Mouse (Mus musculus) stomach, embryonic 16.5 days (tissue): ENCODE data around the gene Upf3a. TPM values are rescaled to one million over a fixed set of nuclear protein-coding genes. Genes with fewer than 3 reads are reported as not detected.

Experiments
- ATAC-seq: fragments of 200-750 bp; cut with Nextera tagmentation; 2 replicates; pipeline ENCODE4 v1.8.0; 2017; ENCODE audit warnings: moderate number of reproducible peaks, moderate TSS enrichment; ENCODE audit not compliant: insufficient read depth, low FRiP score
- H3K27ac ChIP-seq: fragments of 300-500 bp; sonication (generic); 2 replicates; pipeline ENCODE4 v1.5.1; 2014; ENCODE audit warnings: low read length
- H3K27me3 ChIP-seq: fragments of 300-500 bp; sonication (generic); 2 replicates; pipeline ENCODE4 v1.6.1; 2014; ENCODE audit warnings: low read length, control low read depth, mixed read lengths; ENCODE audit not compliant: control insufficient read depth, insufficient read depth
- H3K36me3 ChIP-seq: fragments of 300-500 bp; sonication (generic); 2 replicates; pipeline ENCODE4 v1.6.1; 2014; ENCODE audit warnings: low read length; ENCODE audit not compliant: control insufficient read depth, insufficient read depth
- H3K4me1 ChIP-seq: fragments of 300-500 bp; sonication (generic); 2 replicates; pipeline ENCODE4 v1.6.1; 2014; ENCODE audit warnings: low read length, control low read depth, mixed read lengths; ENCODE audit not compliant: control insufficient read depth, insufficient read depth
- H3K4me2 ChIP-seq: fragments of 300-500 bp; sonication (generic); 2 replicates; pipeline ENCODE4 v1.6.1; 2014; ENCODE audit warnings: low read depth, low read length, mixed read lengths
- H3K4me3 ChIP-seq: fragments of 300-500 bp; sonication (generic); replicated peaks from 2 replicates; pipeline ENCODE4 v1.5.1; 2014; ENCODE audit warnings: mild to moderate bottlenecking, low read length
- H3K9ac ChIP-seq: fragments of 300-500 bp; sonication (generic); 2 replicates; pipeline ENCODE4 v1.6.1; 2014; ENCODE audit warnings: low read length
- H3K9me3 ChIP-seq: fragments of 300-500 bp; sonication (generic); replicated peaks from 2 replicates; pipeline ENCODE4 v1.6.1; 2016; ENCODE audit warnings: low read length, control low read depth; ENCODE audit not compliant: control insufficient read depth
- WGBS: fragments of 180-500 bp; shearing (Covaris S2); extraction: QIAGEN DNeasy Blood & Tissue Kit; methylation state at CpG from one replicate; pipeline ENCODE4 v1.1.7; 2014; 5-methylcytosine and 5-hydroxymethylcytosine counted together
- polyA plus RNA-seq: library from polyadenylated mRNA; unstranded; fragments of >200 nt; fragmentation: Nextera tagmentation; extraction: Ambion mirVana; gene quantifications from 2 replicates; pipeline ENCODE4 v1.2.1, GENCODE M21; 2015

The Upf3a gene
- polyA plus RNA-seq, 1 experiment from 2014 or later: 36.7 TPM

DNA sequence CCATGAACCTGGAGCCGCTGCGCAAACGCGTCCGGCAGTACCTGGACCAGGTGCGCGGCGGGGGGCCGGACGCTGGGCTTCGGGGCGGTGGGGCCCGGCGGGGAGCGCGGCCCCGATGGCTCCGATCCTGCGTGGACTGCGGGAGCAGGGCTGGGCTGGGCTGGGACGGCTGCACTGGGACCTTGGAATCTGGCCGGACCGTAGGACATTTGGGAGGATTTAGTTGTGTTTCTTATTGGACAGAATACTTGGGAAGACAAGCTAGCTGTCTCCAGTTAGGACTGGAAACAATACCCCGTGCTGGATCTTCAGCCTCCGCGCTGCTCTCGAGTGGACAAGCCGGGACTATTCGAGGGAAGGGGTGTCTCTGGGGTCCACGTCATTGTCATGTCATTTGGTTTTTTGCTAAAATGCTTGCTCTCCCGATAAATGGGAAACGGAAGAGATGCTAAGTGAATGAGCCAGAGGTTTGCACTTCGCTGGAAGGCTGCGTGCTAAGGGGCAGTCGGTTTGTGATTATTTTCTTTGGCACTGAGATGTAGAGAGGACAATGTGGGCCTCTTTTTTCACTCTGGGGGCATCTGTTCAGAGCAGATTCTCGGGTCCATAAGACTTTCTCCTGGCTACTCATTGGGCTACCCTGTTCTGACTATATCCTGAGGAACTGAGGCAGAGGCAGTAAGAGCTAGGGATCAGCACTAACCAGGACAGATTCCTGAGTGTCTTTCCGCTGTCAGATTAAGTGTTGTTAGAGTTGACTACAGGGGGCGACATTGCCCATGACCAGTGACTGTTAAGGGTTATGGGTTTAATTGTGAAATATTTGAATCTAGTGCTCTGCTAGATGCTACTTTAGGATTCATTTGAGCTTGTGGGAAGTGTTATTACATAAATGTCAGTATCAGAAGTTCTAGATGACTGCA lies 27.3 kb upstream of the Upf3a start:
- under 1% methylated on average over 38 of the region's 38 CpGs for WGBS
- peaks cover 11% of the 10 kb centered on the region for H3K4me1 ChIP-seq

DNA sequence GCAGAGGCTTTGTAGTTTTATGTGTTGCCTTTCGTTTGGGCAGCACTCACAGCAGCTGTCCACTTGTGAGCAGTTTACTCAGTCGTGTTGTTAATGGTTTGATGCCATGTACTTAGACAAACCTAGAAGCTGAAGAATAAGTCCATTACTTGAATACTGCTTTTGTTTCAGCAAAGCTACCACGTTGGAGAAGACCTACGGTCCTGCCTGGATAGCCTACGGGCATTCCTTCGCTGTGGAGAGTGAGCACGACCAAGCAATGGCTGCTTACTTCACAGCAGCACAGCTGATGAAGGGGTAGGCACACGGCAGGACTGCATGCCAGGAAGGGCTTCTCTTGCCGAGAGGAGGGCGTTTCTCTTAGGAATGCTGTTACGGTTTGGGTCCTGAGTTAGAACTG lies 16.2 kb upstream of the Upf3a start:
- ATAC-seq: no peak
- H3K27me3 ChIP-seq: no peaks in the 10 kb centered on the region
- H3K9me3 ChIP-seq: no peaks in the 10 kb centered on the region
- no peak overlapping the region for H3K27ac ChIP-seq
- 87% methylated on average over 11 of the region's 11 CpGs for WGBS
- H3K4me3 ChIP-seq: no peak overlapping the region
- H3K36me3 ChIP-seq: peaks cover 57% of the 10 kb centered on the region
- H3K9ac ChIP-seq: no peak overlapping the region
- H3K4me1 ChIP-seq: no peaks in the 10 kb centered on the region
- no peak overlapping the region for H3K4me2 ChIP-seq

More for the DNA sequence above, 27.3 kb upstream of the Upf3a start:
- H3K27me3 ChIP-seq: no peaks in the 10 kb centered on the region
- H3K36me3 ChIP-seq: peaks cover 7% of the 10 kb centered on the region; the same call in 1 of the 2 replicates
- ATAC-seq: peak; percentile 71
- peak overlapping the region; percentile 99 for H3K9ac ChIP-seq
- peak overlapping the region; percentile 92 for H3K27ac ChIP-seq
- H3K4me2 ChIP-seq: peak overlapping the region; percentile 79
- H3K4me3 ChIP-seq: peak overlapping the region; percentile 98
- H3K9me3 ChIP-seq: no peaks in the 10 kb centered on the region

DNA sequence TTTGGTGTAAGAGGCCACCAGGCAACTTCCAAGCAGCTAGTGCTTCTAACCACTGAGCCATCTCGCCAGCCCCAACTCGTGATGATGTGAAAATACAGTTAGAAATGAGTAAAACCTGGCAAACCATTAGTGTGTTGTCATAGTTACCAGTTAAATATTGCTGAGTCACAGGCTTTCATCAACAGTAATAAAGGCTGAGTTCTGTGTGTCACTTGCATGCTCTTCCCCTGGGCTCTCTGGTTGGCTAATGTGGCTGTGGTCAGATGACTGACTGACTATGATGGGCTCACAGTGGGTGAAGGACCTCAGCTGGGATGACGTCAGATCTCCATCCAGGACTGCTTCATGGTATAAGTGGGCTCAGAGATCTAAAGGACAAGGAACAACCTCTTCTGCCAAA lies 4.9 kb upstream of the Upf3a start:
- H3K27me3 ChIP-seq: no peaks in the 10 kb centered on the region
- peaks cover 8% of the 10 kb centered on the region for H3K4me1 ChIP-seq
- peaks cover 23% of the 10 kb centered on the region for H3K36me3 ChIP-seq
- H3K4me3 ChIP-seq: no peak overlapping the region
- no peak for ATAC-seq
- 84% methylated on average over 3 of the region's 3 CpGs for WGBS
- no peaks in the 10 kb centered on the region for H3K9me3 ChIP-seq
- H3K4me2 ChIP-seq: no peak overlapping the region
- H3K27ac ChIP-seq: no peak overlapping the region
- no peak overlapping the region for H3K9ac ChIP-seq

DNA sequence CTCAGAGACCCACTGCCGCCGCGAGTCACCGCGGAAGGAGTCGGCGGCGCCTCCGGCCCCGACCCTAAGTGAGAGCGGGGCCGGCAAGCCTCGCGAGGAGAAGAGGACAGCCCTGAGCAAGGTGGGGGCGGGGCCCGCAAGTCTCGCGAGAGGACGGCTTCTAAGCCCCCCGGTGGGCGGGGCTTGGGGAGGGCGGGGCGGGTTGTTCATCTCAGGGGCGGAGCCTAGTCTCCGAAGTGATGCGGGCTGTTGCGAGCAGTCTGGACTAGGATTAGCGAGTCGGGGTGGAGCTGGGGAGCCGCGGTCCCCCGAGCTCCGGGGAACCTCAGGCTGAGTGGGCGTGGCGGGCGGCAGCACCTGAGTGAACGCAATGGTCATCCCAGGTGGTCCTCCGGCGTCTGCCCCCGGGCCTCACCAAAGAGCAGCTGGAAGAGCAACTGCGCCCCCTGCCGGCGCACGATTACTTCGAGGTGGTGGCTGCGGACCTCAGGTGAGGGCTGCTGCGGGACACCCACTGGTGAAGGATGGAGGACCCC lies 417 bp downstream of the Upf3a start:
- 0% methylated on average over 46 of the region's 47 CpGs for WGBS
- peak overlapping the region; percentile 81 for H3K4me3 ChIP-seq
- peak overlapping the region; percentile 89 for H3K4me2 ChIP-seq
- H3K27me3 ChIP-seq: no peaks in the 10 kb centered on the region
- peak overlapping the region; percentile 99 for H3K9ac ChIP-seq
- peaks cover 10% of the 10 kb centered on the region; the same call in 1 of the 2 replicates for H3K36me3 ChIP-seq
- no peaks in the 10 kb centered on the region for H3K9me3 ChIP-seq
- peak overlapping the region; percentile 98 for H3K27ac ChIP-seq
- ATAC-seq: peak; percentile 96
- peaks cover 12% of the 10 kb centered on the region for H3K4me1 ChIP-seq

DNA sequence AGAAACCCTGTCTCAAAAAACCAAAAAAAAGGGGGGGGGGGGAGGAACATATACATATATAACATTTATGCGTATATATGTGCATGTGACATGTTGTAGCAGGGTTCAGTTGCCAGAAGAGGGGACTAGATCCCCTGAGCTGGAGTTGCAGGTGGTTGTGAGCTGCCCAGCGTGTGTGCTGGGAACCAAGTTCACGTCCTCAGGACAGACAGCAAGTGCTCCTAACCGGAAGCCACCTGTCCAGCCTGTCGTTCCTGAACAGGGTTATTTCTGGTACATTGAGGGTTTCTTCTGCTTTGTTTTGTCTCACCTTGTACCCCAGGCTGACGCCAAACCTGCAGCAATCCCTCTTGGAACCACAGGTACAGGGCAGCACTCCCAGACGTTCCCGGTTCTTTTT lies 4.2 kb downstream of the Upf3a start:
- H3K4me2 ChIP-seq: no peak overlapping the region
- H3K36me3 ChIP-seq: peaks cover 10% of the 10 kb centered on the region; the same call in 1 of the 2 replicates
- H3K27ac ChIP-seq: no peak overlapping the region
- H3K9ac ChIP-seq: no peak overlapping the region
- H3K4me3 ChIP-seq: no peak overlapping the region
- H3K27me3 ChIP-seq: no peaks in the 10 kb centered on the region
- no peak for ATAC-seq
- 93% methylated on average over 8 of the region's 8 CpGs for WGBS
- no peaks in the 10 kb centered on the region for H3K9me3 ChIP-seq
- H3K4me1 ChIP-seq: peaks cover 7% of the 10 kb centered on the region

DNA sequence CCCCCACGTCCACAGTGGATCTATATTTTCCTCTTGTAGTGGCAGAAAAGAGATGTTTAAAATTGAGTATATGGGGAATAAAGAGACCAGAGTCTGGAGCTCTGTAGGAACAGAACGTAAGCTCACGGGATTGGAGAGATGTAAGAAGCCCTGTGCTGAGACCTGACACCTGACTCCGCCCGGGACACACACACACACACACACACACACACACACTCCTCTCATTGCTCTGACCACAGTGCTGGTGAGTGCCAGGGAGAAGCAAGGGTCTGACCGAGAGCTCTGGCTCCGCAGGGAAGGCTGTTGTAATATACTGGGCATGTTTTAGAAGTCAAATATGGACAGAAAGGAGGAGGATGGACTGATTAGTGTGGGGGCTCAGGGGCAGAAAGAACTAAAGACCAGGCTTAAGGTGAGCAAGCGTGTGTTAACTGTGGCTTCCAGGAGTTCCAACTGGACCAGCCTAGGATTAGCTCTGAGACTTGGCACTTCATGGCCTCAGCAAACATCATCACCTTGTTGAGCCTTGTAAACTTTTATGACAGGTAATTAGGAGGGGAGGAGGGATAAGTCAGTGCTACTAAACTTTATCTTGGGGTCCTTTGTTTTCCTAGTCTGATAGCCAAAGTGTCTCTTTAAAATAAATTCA lies 7.8 kb downstream of the Upf3a start:
- no peak overlapping the region for H3K4me3 ChIP-seq
- ATAC-seq: no peak
- H3K27me3 ChIP-seq: no peaks in the 10 kb centered on the region
- H3K9me3 ChIP-seq: no peaks in the 10 kb centered on the region
- WGBS: 87% methylated on average over 8 of the region's 8 CpGs
- no peak overlapping the region for H3K27ac ChIP-seq
- no peaks in the 10 kb centered on the region for H3K4me1 ChIP-seq
- peaks cover 16% of the 10 kb centered on the region for H3K36me3 ChIP-seq
- no peak overlapping the region for H3K4me2 ChIP-seq
- H3K9ac ChIP-seq: no peak overlapping the region

DNA sequence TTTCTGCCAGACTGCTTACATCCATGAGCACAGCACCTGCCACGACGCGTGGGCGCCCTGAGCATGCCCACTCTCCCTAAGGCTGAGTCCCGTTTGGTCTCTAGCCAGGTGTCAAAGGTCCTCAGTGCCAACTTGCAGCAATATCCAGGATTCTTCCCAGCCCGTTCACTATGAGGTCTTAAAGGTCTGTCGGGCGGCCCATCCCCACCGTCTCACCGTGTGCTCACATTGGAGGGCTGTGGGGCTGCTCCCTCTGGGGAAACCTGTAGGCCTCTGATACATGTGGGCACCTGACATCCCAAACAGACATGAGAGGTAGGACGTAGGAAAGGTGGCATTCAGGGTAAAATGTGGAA lies 8.3 kb downstream of the Upf3a start:
- Histone ChIP-seq H3K9me3 (no peaks in the 10 kb centered on the region), H3K27ac (no peak overlapping the region), H3K4me1 (no peaks in the 10 kb centered on the region), H3K4me3 (no peak overlapping the region), H3K4me2 (no peak overlapping the region), H3K27me3 (no peaks in the 10 kb centered on the region), H3K36me3 (peaks cover 21% of the 10 kb centered on the region), H3K9ac (no peak overlapping the region)
- 93% methylated on average over 11 of the region's 11 CpGs for WGBS
- no peak for ATAC-seq

DNA sequence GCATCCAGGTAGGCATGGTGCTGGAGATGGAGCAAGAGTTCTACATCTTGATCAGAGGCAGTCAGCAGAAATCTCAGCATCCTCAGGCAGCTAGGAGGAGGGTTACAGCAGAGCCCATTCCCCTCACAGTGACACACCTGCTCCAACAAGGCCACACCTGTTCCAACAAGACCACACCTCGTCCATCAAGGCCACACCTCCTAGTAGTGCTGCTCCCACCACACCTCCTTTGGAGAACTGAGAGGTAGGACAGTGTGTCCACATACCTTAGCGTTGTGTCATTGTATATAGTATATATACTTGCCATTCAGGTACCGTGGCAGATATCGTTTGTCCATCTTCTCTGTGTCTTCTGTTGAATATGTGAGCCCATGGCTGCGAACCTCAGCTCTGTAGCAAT lies 12.3 kb downstream of the Upf3a start:
- H3K27me3 ChIP-seq: no peaks in the 10 kb centered on the region
- no peak overlapping the region for H3K4me3 ChIP-seq
- H3K4me2 ChIP-seq: no peak overlapping the region
- no peaks in the 10 kb centered on the region for H3K9me3 ChIP-seq
- WGBS: 72% methylated on average over 5 of the region's 5 CpGs
- H3K9ac ChIP-seq: no peak overlapping the region
- H3K36me3 ChIP-seq: peaks cover 19% of the 10 kb centered on the region
- H3K4me1 ChIP-seq: no peaks in the 10 kb centered on the region
- peak; percentile 64; the same call in 1 of the 2 replicates for ATAC-seq
- no peak overlapping the region for H3K27ac ChIP-seq

DNA sequence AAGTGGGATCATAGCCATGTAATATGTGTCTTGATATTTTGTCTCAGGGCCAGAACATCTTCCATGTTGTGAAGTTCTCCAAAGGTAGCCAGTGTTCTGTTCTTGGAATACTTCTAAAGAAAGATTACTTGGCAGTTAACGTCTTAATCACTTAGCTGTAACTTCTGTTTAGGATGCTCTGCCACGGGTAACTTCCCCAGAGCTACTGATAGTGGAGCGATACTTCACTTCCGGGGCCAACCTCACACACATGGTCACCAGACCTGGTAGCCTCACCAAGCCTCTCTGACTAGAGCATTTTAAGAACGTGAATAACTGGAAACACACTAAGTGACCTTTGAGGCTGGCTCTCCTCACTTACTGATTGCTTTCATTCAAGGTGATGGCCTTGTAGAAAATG lies 14.2 kb downstream of the Upf3a start:
- H3K36me3 ChIP-seq: peaks cover 15% of the 10 kb centered on the region; the same call in 1 of the 2 replicates
- 89% methylated on average over 5 of the region's 5 CpGs for WGBS

More for the DNA sequence above, 14.2 kb downstream of the Upf3a start:
- H3K4me3 ChIP-seq: no peak overlapping the region
- H3K27ac ChIP-seq: no peak overlapping the region
- H3K4me1 ChIP-seq: no peaks in the 10 kb centered on the region
- no peak overlapping the region for H3K4me2 ChIP-seq
- no peaks in the 10 kb centered on the region for H3K9me3 ChIP-seq
- ATAC-seq: no peak
- no peaks in the 10 kb centered on the region for H3K27me3 ChIP-seq
- no peak overlapping the region for H3K9ac ChIP-seq
